8 mouse cellular contexts compared by ENCODE assay signal in genomic region chr1:36064223-36064622, GRCm38 (mm10). TPM values are rescaled to one million over a fixed set of nuclear protein-coding genes. Genes with fewer than 3 reads are reported as not detected.
DNase-seq lines count a peak whose midpoint lies in the region; ATAC-seq and TF ChIP-seq lines count a peak whose summit lies in the region.

No protein-coding gene starts in this region.

- peaks cover 12% of the 10 kb centered on the region; the same call in 1 of the 2 replicates for H3K4me1 ChIP-seq in hindbrain, postnatal 0 days (ENCODE audit: insufficient read depth, low read length)
- H3K4me1 ChIP-seq in neural tube, embryonic 14.5 days (ENCODE audit: control insufficient read depth, insufficient read depth, low read length): peaks cover 7% of the 10 kb centered on the region; the same call in 1 of the 2 replicates

- 32% methylated on average over 4 of the region's 4 CpGs for WGBS in hindbrain, postnatal 0 days
- 45% methylated on average over 4 of the region's 4 CpGs for WGBS in neural tube, embryonic 14.5 days

- TF ChIP-seq CTCF in hindbrain, postnatal 0 days (IDR thresholded peaks at IDR 0.05; ENCODE audit: low read depth): no peak

- H3K27me3 ChIP-seq in hindbrain, postnatal 0 days (ENCODE audit: insufficient read depth, low read length): no peaks in the 10 kb centered on the region
- no peaks in the 10 kb centered on the region for H3K27me3 ChIP-seq in neural tube, embryonic 14.5 days (ENCODE audit: control insufficient read depth, insufficient read depth, low read length)

- peak overlapping the region; percentile 3; the same call in 1 of the 2 replicates for H3K9ac ChIP-seq in hindbrain, postnatal 0 days (replicated peaks; ENCODE audit: low read length)
- H3K9ac ChIP-seq in neural tube, embryonic 14.5 days (replicated peaks; ENCODE audit: low read depth, low read length): no peak overlapping the region

- H3K27ac ChIP-seq in hindbrain, postnatal 0 days: peak overlapping the region; percentile 48; the same call in 1 of the 2 replicates
- no peak overlapping the region for H3K27ac ChIP-seq in neural tube, embryonic 14.5 days (ENCODE audit: low read depth, low read length)

- H3K36me3 ChIP-seq in hindbrain, postnatal 0 days (ENCODE audit: insufficient read depth, low read length): no peaks in the 10 kb centered on the region
- H3K36me3 ChIP-seq in neural tube, embryonic 14.5 days (ENCODE audit: control insufficient read depth, insufficient read depth, low read length): no peaks in the 10 kb centered on the region

- H3K9me3 ChIP-seq in hindbrain, postnatal 0 days (ENCODE audit: low read length): no peaks in the 10 kb centered on the region
- H3K9me3 ChIP-seq in neural tube, embryonic 14.5 days (ENCODE audit: control insufficient read depth, low read length): no peaks in the 10 kb centered on the region

- no peak for ATAC-seq in hindbrain, postnatal 0 days
- ATAC-seq in neural tube, embryonic 14.5 days (ENCODE audit: low read depth): no peak

- no peak overlapping the region for H3K4me3 ChIP-seq in hindbrain, postnatal 0 days (ENCODE audit: low read length)
- no peak overlapping the region for H3K4me3 ChIP-seq in neural tube, embryonic 14.5 days (ENCODE audit: low read depth, low read length)

- H3K4me2 ChIP-seq in hindbrain, postnatal 0 days (ENCODE audit: low read depth, low read length): peak overlapping the region; percentile 57
- peak overlapping the region; percentile 38; the same call in 1 of the 2 replicates for H3K4me2 ChIP-seq in neural tube, embryonic 14.5 days (ENCODE audit: low read depth, low read length)

- DNase-seq in cerebellum, adult 8-10 months: peak; percentile 16
- DNase-seq in cerebellum, adult 11 months: no peak
- peak; percentile 6 for DNase-seq in lung, postnatal 10 days
- no peak for DNase-seq in lung, postnatal 25 days (ENCODE audit: low spot score)
- no peak for DNase-seq in hindbrain, postnatal 0 days (ENCODE audit: low spot score)
- DNase-seq in Muller cell, postnatal 12 days (ENCODE audit: inconsistent ontology term): no peak
- DNase-seq in T-cell, adult 2 months (ENCODE audit: low spot score): no peak

RNA-seq across cellular contexts. Expression of gene Hs6st1, which starts 4.0 kb away (rescaled TPM):
- 107 and 112 TPM in 2 replicates for total RNA-seq in hindbrain, postnatal 0 days (2014; rRNA removed)
- polyA plus RNA-seq in hindbrain, postnatal 0 days (2015; fragmentation: Nextera tagmentation; extraction: Ambion mirVana): 16.9 and 19.0 TPM in 2 replicates
- 17.7 and 18.1 TPM in 2 replicates for polyA plus RNA-seq in neural tube, embryonic 14.5 days (2014; fragmentation: Nextera tagmentation; extraction: Ambion mirVana)

Comparison
In these comparisons a context has a peak if more than half of its experiments do, and no peak if none do; other contexts are left out.
1. DNase-seq: peak in cerebellum, adult 8-10 months (single experiment) and lung, postnatal 10 days (single experiment); none in cerebellum, adult 11 months (single experiment), lung, postnatal 25 days (single experiment), hindbrain, postnatal 0 days (single experiment), Muller cell, postnatal 12 days (single experiment) and T-cell, adult 2 months (single experiment).